Mouse (Mus musculus) heart, postnatal 0 days (tissue): ENCODE results near the gene Ifnl2. TPM values are rescaled to one million over a fixed set of nuclear protein-coding genes. Genes with fewer than 3 reads are reported as not detected.
A peak's percentile ranks its signal among the peaks of the same experiment; 100 is the strongest.

Experiments used
- ATAC-seq: fragments of 200-750 bp; cut with Nextera tagmentation; 2 replicates; pipeline ENCODE4 v1.8.0; 2017; ENCODE audit warnings: low read depth, moderate number of reproducible peaks, moderate library complexity; ENCODE audit not compliant: insufficient read depth
- DNase-seq: peaks from one replicate; pipeline ENCODE4 v3.0.0-alpha.2; 2016; ENCODE audit warnings: low spot score
- H3K27ac ChIP-seq: fragments of 300-500 bp; sonication (generic); 2 replicates; pipeline ENCODE4 v1.5.1; 2014; ENCODE audit warnings: low read depth, mild to moderate bottlenecking
- H3K27me3 ChIP-seq: fragments of 300-500 bp; sonication (generic); 2 replicates; pipeline ENCODE4 v1.6.1; 2014; ENCODE audit warnings: low read length, mixed read lengths; ENCODE audit not compliant: control insufficient read depth, insufficient read depth
- H3K36me3 ChIP-seq: fragments of 300-500 bp; sonication (generic); replicated peaks from 2 replicates; pipeline ENCODE4 v1.6.1; 2014; ENCODE audit warnings: low read length, mixed read lengths; ENCODE audit not compliant: control insufficient read depth, insufficient read depth
- H3K4me1 ChIP-seq: fragments of 300-500 bp; sonication (generic); 2 replicates; pipeline ENCODE4 v1.6.1; 2014; ENCODE audit warnings: antibody characterized with exemption; ENCODE audit not compliant: control insufficient read depth, insufficient read depth
- H3K4me2 ChIP-seq: fragments of 300-500 bp; sonication (generic); 2 replicates; pipeline ENCODE4 v1.6.1; 2014; ENCODE audit warnings: low read depth, mild to moderate bottlenecking, low read length, moderate library complexity
- H3K4me3 ChIP-seq: fragments of 300-500 bp; sonication (generic); 2 replicates; pipeline ENCODE4 v1.5.1; 2014; ENCODE audit warnings: low read depth, low read length
- H3K9ac ChIP-seq: fragments of 300-500 bp; sonication (generic); replicated peaks from 2 replicates; pipeline ENCODE4 v1.6.1; 2014; ENCODE audit warnings: low read depth, low read length, mixed read lengths
- H3K9me3 ChIP-seq: fragments of 300-500 bp; sonication (generic); replicated peaks from 2 replicates; pipeline ENCODE4 v1.6.1; 2016; ENCODE audit warnings: low read length; ENCODE audit not compliant: control insufficient read depth
- CTCF ChIP-seq: IDR thresholded peaks from 2 replicates; pipeline ENCODE4 v1.5.1; 2016; ENCODE audit warnings: antibody characterized with exemption, control low read depth, low read depth
- EP300 ChIP-seq: IDR thresholded peaks from 2 replicates; pipeline ENCODE4 v1.6.1; 2016; ENCODE audit warnings: antibody characterized with exemption, low read depth
- WGBS: fragments of 180-500 bp; shearing (Covaris S2); extraction: QIAGEN DNeasy Blood & Tissue Kit; methylation state at CpG from one replicate; pipeline ENCODE4 v1.1.7; 2014; 5-methylcytosine and 5-hydroxymethylcytosine counted together
- polyA plus RNA-seq: library from polyadenylated mRNA; unstranded; fragments of >200 nt; fragmentation: Nextera tagmentation; extraction: Ambion mirVana; gene quantifications from 2 replicates; pipeline ENCODE4 v1.2.1, GENCODE M21; 2015
- total RNA-seq: library from RNA; depleted of rRNA; stranded (reverse); fragments of >200 nt; gene quantifications from 2 replicates; pipeline ENCODE4 v1.2.3, GENCODE M21; 2014; ENCODE audit warnings: low replicate concordance

Ifnl2 gene
- total and polyA plus RNA-seq, 2 experiments from 2014 or later: not detected

GRCm38 (mm10) chr7:28476191-28476590 is 34.1 kb downstream of the Ifnl2 start:
- Histone ChIP-seq H3K9me3 (no peaks in the 10 kb centered on the region), H3K9ac (no peak overlapping the region), H3K4me1 (no peaks in the 10 kb centered on the region), H3K4me3 (no peak overlapping the region), H3K27ac (no peak overlapping the region), H3K36me3 (no peaks in the 10 kb centered on the region), H3K27me3 (no peaks in the 10 kb centered on the region), H3K4me2 (no peak overlapping the region)
- ATAC-seq (no peak), DNase-seq (no peak)
- WGBS: 80% methylated on average over 6 of the region's 6 CpGs
- TF ChIP-seq EP300: no peak
- no peak for TF ChIP-seq CTCF

- ATAC-seq (peak; percentile 64; the same call in 1 of the 2 replicates), DNase-seq (no peak)
- peak overlapping the region; percentile 33; the same call in 1 of the 2 replicates for H3K9ac ChIP-seq
- no peak overlapping the region for H3K27ac ChIP-seq
- H3K4me2 ChIP-seq: peak overlapping the region; percentile 92
- no peaks in the 10 kb centered on the region for H3K36me3 ChIP-seq
- H3K9me3 ChIP-seq: no peaks in the 10 kb centered on the region
- H3K4me3 ChIP-seq: peak overlapping the region; percentile 52
- TF ChIP-seq CTCF (no peak), EP300 (no peak)
- H3K4me1 ChIP-seq: peaks cover 9% of the 10 kb centered on the region; the same call in 1 of the 2 replicates
- WGBS: 1% methylated on average over 55 of the region's 63 CpGs
- peaks cover 23% of the 10 kb centered on the region for H3K27me3 ChIP-seq
Measured at GRCm38 (mm10) chr7:28467213-28467751, 43.0 kb downstream of the Ifnl2 start.

- no peaks in the 10 kb centered on the region for H3K9me3 ChIP-seq
- H3K27me3 ChIP-seq: peaks cover 23% of the 10 kb centered on the region
- TF ChIP-seq EP300: no peak
- no peak for TF ChIP-seq CTCF
- H3K4me2 ChIP-seq: peak overlapping the region; percentile 92
- H3K4me3 ChIP-seq: peak overlapping the region; percentile 52
- ATAC-seq (peak; percentile 49; the same call in 1 of the 2 replicates), DNase-seq (no peak)
- H3K9ac ChIP-seq: peak overlapping the region; percentile 33; the same call in 1 of the 2 replicates
- WGBS: 13% methylated on average over 39 of the region's 40 CpGs
- no peaks in the 10 kb centered on the region for H3K36me3 ChIP-seq
- peaks cover 9% of the 10 kb centered on the region; the same call in 1 of the 2 replicates for H3K4me1 ChIP-seq
- no peak overlapping the region for H3K27ac ChIP-seq
Measured at GRCm38 (mm10) chr7:28466721-28467212, 43.5 kb downstream of the Ifnl2 start.

GRCm38 (mm10) chr7:28464416-28465212 is 45.6 kb downstream of the Ifnl2 start:
- no peak for TF ChIP-seq CTCF
- TF ChIP-seq EP300: no peak
- Histone ChIP-seq H3K4me3 (no peak overlapping the region), H3K4me1 (peaks cover 9% of the 10 kb centered on the region; the same call in 1 of the 2 replicates), H3K27ac (no peak overlapping the region), H3K36me3 (0 out of 2 replicates have a peak, but pooled peaks cover 5% of the 10 kb centered on the region), H3K27me3 (peaks cover 23% of the 10 kb centered on the region), H3K9ac (no peak overlapping the region), H3K9me3 (no peaks in the 10 kb centered on the region), H3K4me2 (no peak overlapping the region)
- DNase-seq: peak; percentile 49
- WGBS: 58% methylated on average over 10 of the region's 10 CpGs
- ATAC-seq: peak; percentile 57; the same call in 1 of the 2 replicates

- Histone ChIP-seq H3K27me3 (peaks cover 16% of the 10 kb centered on the region), H3K9me3 (no peaks in the 10 kb centered on the region), H3K4me3 (no peak overlapping the region), H3K4me2 (no peak overlapping the region), H3K27ac (no peak overlapping the region), H3K9ac (no peak overlapping the region), H3K4me1 (peaks cover 9% of the 10 kb centered on the region; the same call in 1 of the 2 replicates), H3K36me3 (0 out of 2 replicates have a peak, but pooled peaks cover 5% of the 10 kb centered on the region)
- WGBS: 86% methylated on average over 2 of the region's 2 CpGs
- no peak for DNase-seq
- no peak for TF ChIP-seq EP300
- no peak for TF ChIP-seq CTCF
- ATAC-seq: no peak
Measured at GRCm38 (mm10) chr7:28462769-28463168, 47.5 kb downstream of the Ifnl2 start.
